Mouse (Mus musculus) intestine, embryonic 14.5 days (tissue): Measurements from ENCODE around the gene Mlc1. TPM values are rescaled to one million over a fixed set of nuclear protein-coding genes. Genes with fewer than 3 reads are reported as not detected.

Source experiments
- ATAC-seq: fragments of 200-750 bp; cut with Nextera tagmentation; replicated peaks from 2 replicates; pipeline ENCODE4 v1.8.0; 2017; ENCODE audit warnings: low read depth, moderate number of reproducible peaks, moderate TSS enrichment, moderate library complexity; ENCODE audit not compliant: low FRiP score, low TSS enrichment
- DNase-seq: peaks from one replicate; pipeline ENCODE4 v3.0.0-alpha.2; 2018; ENCODE audit warnings: low spot score
- H3K27ac ChIP-seq: fragments of 300-500 bp; sonication (generic); 2 replicates; pipeline ENCODE4 v1.5.1; 2014; ENCODE audit warnings: low read depth, mild to moderate bottlenecking, control low read depth
- H3K27me3 ChIP-seq: fragments of 300-500 bp; sonication (generic); replicated peaks from 2 replicates; pipeline ENCODE4 v1.6.1; 2014; ENCODE audit warnings: low read length, control low read depth; ENCODE audit not compliant: control insufficient read depth, insufficient read depth
- H3K36me3 ChIP-seq: fragments of 300-500 bp; sonication (generic); 2 replicates; pipeline ENCODE4 v1.6.1; 2014; ENCODE audit warnings: low read length, control low read depth; ENCODE audit not compliant: control insufficient read depth, insufficient read depth
- H3K4me1 ChIP-seq: fragments of 300-500 bp; sonication (generic); replicated peaks from 2 replicates; pipeline ENCODE4 v1.6.1; 2014; ENCODE audit warnings: low read length, control low read depth, mixed read lengths; ENCODE audit not compliant: control insufficient read depth, insufficient read depth
- H3K4me2 ChIP-seq: fragments of 300-500 bp; sonication (generic); 2 replicates; pipeline ENCODE4 v1.6.1; 2014; ENCODE audit warnings: low read length
- H3K4me3 ChIP-seq: fragments of 300-500 bp; sonication (generic); 2 replicates; pipeline ENCODE4 v1.5.1; 2014; ENCODE audit warnings: low read depth, low read length, control low read depth, mixed read lengths
- H3K9ac ChIP-seq: fragments of 300-500 bp; sonication (generic); 2 replicates; pipeline ENCODE4 v1.6.1; 2014; ENCODE audit warnings: mild to moderate bottlenecking, low read length
- H3K9me3 ChIP-seq: fragments of 300-500 bp; sonication (generic); 2 replicates; pipeline ENCODE4 v1.6.1; 2016; ENCODE audit warnings: low read length, control low read depth; ENCODE audit not compliant: control insufficient read depth
- WGBS: fragments of 180-500 bp; shearing (Covaris S2); extraction: QIAGEN DNeasy Blood & Tissue Kit; methylation state at CpG from one replicate; pipeline ENCODE4 v1.1.7; 2014; 5-methylcytosine and 5-hydroxymethylcytosine counted together
- polyA plus RNA-seq: library from polyadenylated mRNA; unstranded; fragments of >200 nt; fragmentation: Nextera tagmentation; extraction: Ambion mirVana; gene quantifications from 2 replicates; pipeline ENCODE4 v1.2.1, GENCODE M21; 2014

The Mlc1 gene
- polyA plus RNA-seq: not detected in 2 replicates

DNA sequence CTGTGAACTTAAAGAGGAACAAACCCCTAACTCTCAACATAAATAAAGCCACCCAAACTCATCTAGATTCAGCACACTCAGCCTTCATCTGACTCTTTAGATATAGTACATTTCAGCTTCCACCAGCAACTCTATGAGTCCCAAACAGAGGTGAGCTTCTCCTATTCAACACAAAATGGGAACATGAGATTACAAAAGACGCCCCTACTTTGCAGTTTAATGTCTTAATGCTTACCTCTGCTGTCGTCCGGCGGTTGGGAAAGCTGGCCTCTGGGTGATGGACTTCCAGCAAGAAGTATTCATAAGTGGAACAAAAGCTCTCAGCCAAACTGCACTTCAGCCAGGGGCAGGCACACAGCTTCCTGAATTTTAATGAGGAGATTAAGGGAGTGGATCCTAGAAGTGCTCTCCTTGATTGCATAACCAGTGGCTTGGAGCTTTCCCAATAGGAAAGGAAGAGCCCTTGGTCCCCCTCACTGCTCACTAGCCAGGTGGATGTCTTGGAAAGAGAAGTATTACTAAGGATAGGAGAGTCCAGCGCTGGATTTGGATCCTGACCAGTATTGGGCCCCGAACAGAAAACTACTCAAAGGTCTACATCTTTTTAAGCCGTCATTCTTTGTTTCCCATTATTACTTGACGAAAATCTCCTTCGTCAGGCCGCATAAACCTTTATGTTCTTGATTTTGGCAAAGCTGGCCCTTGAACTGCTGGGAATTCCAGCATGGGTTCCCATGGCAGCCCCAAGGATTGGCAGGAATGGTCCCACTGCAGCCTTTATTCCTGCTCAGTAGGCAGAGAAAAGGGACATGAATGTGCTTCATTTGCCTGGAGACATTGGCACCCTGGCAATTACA lies at the start of gene Mlc1:
TSS of gene Mlc1 (minus strand) at position 727 of the 857 bp plus-strand sequence.
- ATAC-seq (no peak), DNase-seq (no peak)
- Histone ChIP-seq H3K4me1 (no peaks in the 10 kb centered on the region), H3K4me3 (no peak within 1 kb of the TSS), H3K36me3 (no peaks in the 10 kb centered on the region), H3K27me3 (no peaks in the 10 kb centered on the region), H3K27ac (no peak within 1 kb of the TSS), H3K9me3 (no peaks in the 10 kb centered on the region), H3K9ac (no peak within 1 kb of the TSS), H3K4me2 (no peak within 1 kb of the TSS)
- WGBS: 84% methylated on average over 10 of the region's 10 CpGs

DNA sequence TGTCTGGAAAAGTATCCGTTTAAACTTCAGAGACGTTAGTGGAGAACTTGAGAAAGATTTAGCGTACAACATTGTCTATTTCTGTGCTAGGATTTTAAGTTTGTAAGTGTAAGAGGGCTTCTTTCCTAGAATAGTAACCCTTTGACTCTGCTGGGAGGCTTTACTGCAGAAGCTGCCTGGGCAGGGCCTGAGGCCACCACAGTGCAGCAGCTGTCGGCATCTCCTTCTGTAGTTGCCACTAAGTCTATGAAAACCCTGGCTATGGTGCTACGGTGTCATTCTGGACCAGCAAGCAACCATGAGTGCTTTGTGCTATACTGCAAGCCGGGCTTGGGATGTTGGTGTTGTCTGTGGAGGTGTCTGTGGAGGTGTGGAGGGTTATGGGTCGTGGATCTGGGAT lies 41.7 kb upstream of the Mlc1 start:
- H3K27ac ChIP-seq: no peak overlapping the region
- DNase-seq (no peak), ATAC-seq (no peak)
- no peaks in the 10 kb centered on the region for H3K36me3 ChIP-seq
- no peak overlapping the region for H3K4me3 ChIP-seq
- no peaks in the 10 kb centered on the region for H3K9me3 ChIP-seq
- no peak overlapping the region for H3K4me2 ChIP-seq
- H3K27me3 ChIP-seq: no peaks in the 10 kb centered on the region
- H3K9ac ChIP-seq: no peak overlapping the region
- 63% methylated on average over 7 of the region's 7 CpGs for WGBS
- H3K4me1 ChIP-seq: no peaks in the 10 kb centered on the region

DNA sequence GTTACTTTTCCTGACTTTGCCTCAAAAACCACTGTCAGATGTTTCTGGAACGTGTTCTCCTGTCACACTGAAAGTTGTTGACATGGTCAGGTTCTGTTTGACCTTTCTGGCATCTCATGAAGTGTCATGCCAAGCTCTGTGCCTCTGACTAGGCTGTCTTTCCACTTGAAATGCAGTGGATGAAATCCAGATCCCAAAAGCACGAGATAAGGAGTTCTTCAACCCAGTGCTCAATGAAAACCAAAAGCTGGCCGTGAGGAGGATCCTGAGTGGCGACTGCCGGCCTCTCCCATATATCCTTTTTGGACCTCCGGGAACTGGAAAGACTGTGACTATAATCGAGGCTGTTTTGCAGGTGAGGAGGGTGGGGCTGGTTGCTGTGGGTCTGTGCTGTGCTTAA lies 41.3 kb upstream of the Mlc1 start:
- no peak overlapping the region for H3K4me2 ChIP-seq
- no peak overlapping the region for H3K4me3 ChIP-seq
- no peaks in the 10 kb centered on the region for H3K27me3 ChIP-seq
- H3K4me1 ChIP-seq: no peaks in the 10 kb centered on the region
- no peak for DNase-seq
- ATAC-seq: no peak
- H3K9ac ChIP-seq: no peak overlapping the region
- H3K27ac ChIP-seq: no peak overlapping the region
- no peaks in the 10 kb centered on the region for H3K9me3 ChIP-seq
- no peaks in the 10 kb centered on the region for H3K36me3 ChIP-seq
- 37% methylated on average over 7 of the region's 7 CpGs for WGBS

DNA sequence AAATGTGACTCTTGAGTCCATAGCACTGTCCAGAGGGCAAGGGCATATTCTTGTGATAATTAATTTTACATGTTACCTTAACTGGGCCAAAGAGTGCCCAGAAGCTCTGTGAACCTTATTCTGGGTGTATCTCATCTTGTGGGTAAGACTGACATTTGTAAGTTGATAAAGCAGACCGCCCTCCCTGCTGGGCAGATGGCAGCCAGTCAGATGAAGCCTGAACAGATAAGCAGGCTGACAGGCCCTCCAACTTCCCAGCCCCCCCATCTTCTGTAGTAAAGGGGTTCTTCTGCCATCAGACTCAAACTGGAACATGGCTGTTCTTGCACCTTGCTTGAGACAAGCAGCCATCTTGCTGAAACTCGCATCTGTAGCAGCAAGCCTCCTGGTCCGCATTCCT lies 37.9 kb upstream of the Mlc1 start:
- Histone ChIP-seq H3K4me3 (no peak overlapping the region), H3K4me2 (no peak overlapping the region), H3K27me3 (no peaks in the 10 kb centered on the region), H3K4me1 (no peaks in the 10 kb centered on the region), H3K36me3 (no peaks in the 10 kb centered on the region), H3K9ac (no peak overlapping the region), H3K27ac (no peak overlapping the region), H3K9me3 (no peaks in the 10 kb centered on the region)
- DNase-seq (no peak), ATAC-seq (no peak)
- 77% methylated on average over 3 of the region's 3 CpGs for WGBS

DNA sequence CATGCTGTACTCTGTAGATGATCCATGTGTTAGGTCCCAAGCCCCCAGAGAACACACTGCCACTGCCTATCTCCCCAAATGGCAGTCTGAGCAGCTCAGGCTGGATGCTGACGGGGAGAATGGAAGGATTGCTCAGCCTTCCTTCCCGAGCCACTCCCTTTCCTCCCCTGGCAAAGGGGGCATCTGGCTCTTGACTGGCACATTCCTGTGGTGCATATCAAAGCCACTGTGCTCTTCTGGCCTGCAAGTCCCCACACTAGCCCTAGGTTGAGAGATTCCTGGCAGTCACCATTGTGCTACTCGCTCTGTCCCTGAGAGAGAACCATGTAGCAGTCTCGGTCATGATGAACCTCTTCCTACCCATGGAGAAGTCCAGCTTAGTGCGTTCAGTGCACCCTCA lies 29.0 kb upstream of the Mlc1 start:
- H3K4me2 ChIP-seq: no peak overlapping the region
- H3K4me1 ChIP-seq: no peaks in the 10 kb centered on the region
- no peaks in the 10 kb centered on the region for H3K27me3 ChIP-seq
- DNase-seq: no peak
- H3K36me3 ChIP-seq: no peaks in the 10 kb centered on the region
- no peak for ATAC-seq
- WGBS: 84% methylated on average over 5 of the region's 5 CpGs
- no peak overlapping the region for H3K27ac ChIP-seq
- no peak overlapping the region for H3K4me3 ChIP-seq
- no peaks in the 10 kb centered on the region for H3K9me3 ChIP-seq
- H3K9ac ChIP-seq: no peak overlapping the region

DNA sequence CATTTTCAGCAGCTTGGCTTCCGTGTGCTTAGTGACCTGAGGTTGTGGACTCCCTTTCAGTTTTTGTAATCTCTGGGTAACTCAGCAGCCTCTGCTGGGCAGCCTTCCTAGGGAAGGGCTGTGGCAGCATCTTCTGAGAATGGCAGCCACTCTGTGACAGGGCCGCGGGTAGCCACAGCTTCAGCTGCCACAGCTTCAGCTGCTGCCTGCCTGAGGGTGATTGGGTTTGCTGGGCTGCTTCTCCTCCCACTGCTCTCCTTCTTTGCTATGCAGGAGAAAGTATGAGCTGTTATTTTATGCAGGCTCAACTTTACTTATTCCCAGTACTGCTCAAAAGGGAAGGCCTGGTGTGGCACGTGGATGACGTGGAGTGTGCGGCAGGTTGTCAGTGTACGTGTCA lies 28.2 kb upstream of the Mlc1 start:
- DNase-seq (no peak), ATAC-seq (no peak)
- Histone ChIP-seq H3K4me3 (no peak overlapping the region), H3K9me3 (no peaks in the 10 kb centered on the region), H3K9ac (no peak overlapping the region), H3K4me1 (no peaks in the 10 kb centered on the region), H3K4me2 (no peak overlapping the region), H3K27ac (no peak overlapping the region), H3K36me3 (no peaks in the 10 kb centered on the region), H3K27me3 (no peaks in the 10 kb centered on the region)
- WGBS: 88% methylated on average over 7 of the region's 7 CpGs

GRCm38 (mm10) chr15:89001245-89001644 lies 22.4 kb upstream of the Mlc1 start:
- H3K4me2 ChIP-seq: no peak overlapping the region
- DNase-seq: no peak
- H3K4me3 ChIP-seq: no peak overlapping the region
- H3K9ac ChIP-seq: no peak overlapping the region
- H3K9me3 ChIP-seq: no peaks in the 10 kb centered on the region
- WGBS: 85% methylated on average over 3 of the region's 3 CpGs
- H3K27me3 ChIP-seq: no peaks in the 10 kb centered on the region
- ATAC-seq: no peak
- no peaks in the 10 kb centered on the region for H3K36me3 ChIP-seq
- H3K27ac ChIP-seq: no peak overlapping the region
- H3K4me1 ChIP-seq: no peaks in the 10 kb centered on the region

DNA sequence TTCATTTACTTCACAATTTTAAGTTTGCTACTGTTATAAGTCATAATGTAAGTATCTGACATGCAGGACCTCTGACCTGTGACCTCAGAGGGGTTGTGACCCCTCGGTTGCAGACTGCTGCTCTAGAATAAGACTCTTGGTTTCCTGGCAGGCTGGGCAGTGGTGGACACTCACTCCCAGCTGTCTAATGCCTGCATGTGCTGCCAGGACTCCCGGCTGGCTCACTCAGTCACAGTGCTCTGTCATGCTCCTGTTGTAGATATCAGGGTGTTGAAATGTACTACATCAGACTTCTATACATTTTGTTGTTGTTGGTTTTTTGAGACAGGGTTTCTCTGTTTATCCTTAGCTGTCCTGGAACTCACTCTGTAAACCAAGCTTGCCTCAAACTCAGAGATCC lies 21.6 kb upstream of the Mlc1 start:
- Histone ChIP-seq H3K4me1 (no peaks in the 10 kb centered on the region), H3K9ac (no peak overlapping the region), H3K27ac (no peak overlapping the region), H3K4me2 (no peak overlapping the region), H3K27me3 (no peaks in the 10 kb centered on the region), H3K4me3 (no peak overlapping the region), H3K36me3 (no peaks in the 10 kb centered on the region), H3K9me3 (no peaks in the 10 kb centered on the region)
- no peak for DNase-seq
- no peak for ATAC-seq
- WGBS: 51% methylated on average over 2 of the region's 2 CpGs

GRCm38 (mm10) chr15:88999124-88999523 lies 20.3 kb upstream of the Mlc1 start:
- no peaks in the 10 kb centered on the region for H3K27me3 ChIP-seq
- no peak overlapping the region for H3K4me2 ChIP-seq
- H3K9ac ChIP-seq: no peak overlapping the region
- H3K4me3 ChIP-seq: no peak overlapping the region
- no peak for DNase-seq
- ATAC-seq: no peak
- WGBS: 65% methylated on average over 2 of the region's 2 CpGs
- no peaks in the 10 kb centered on the region for H3K36me3 ChIP-seq
- no peak overlapping the region for H3K27ac ChIP-seq
- H3K9me3 ChIP-seq: no peaks in the 10 kb centered on the region
- H3K4me1 ChIP-seq: no peaks in the 10 kb centered on the region
